Mouse (Mus musculus): Measurements from ENCODE around the gene Wwox.
A peak's percentile ranks its signal among the peaks of the same experiment; 100 is the strongest.

Gene Wwox

GRCm38 (mm10) chr8:114923629-114924028, 484.2 kb downstream of the Wwox start:
- no peak for DNase-seq

DNA sequence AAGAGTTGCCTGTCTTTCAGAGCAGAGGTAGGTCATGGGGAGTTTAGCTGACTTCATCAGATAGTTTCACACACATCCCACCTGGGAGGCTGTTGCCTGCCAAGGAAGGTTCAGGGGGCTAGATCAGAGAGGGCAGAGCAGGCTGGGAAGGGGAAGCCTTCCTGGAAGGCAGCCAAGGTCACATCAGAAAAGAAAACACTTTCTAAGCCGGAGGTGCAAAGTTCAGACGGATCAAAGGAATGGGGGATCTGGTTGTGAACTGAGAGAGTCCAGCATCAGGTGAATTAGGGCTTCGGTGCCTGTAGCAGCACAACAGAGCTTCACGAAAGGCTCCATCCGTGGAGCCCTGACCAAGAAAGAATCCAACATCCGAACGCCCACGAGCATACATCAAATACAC, 488.0 kb downstream of the Wwox start:
- DNase-seq = peak; percentile 36

DNA sequence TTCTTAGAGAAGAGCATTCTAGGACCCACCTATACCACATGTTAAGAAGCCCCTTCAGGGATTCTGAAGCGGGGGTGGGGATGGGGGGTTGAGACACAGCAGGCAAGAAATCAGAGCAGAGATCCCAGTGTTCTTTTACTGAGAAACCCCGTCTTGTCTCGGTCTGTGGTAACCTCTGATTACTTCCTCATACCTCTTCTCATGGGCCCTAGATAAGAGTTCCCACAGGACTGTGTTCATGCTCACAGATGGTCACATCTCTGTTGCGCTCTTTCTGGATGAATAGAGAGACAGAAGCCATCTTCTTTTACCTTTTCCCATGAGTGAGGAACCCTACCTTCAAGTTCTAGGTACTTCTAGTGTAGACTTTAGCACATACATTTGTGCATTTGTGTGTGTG, 488.5 kb downstream of the Wwox start:
- no peak for DNase-seq

DNA sequence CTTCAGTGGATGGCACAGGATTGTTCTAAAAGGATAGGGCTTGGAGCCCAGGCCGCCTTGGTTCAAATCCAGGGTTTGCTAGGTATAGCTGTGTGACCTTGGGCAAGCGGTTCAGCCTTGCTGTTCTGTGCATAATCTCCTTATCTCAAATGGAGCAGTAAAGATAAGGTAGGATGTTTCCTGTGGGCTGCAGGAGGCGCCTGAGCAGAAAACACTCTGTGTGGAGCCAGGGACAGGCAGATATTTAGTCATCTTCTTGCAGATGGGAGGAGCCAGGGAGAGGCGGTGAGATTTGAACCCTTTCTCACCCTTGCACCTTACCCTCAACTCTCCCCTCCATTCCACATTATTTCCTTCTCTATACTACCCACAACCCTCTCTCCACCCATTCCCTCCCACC, 490.1 kb downstream of the Wwox start:
- no peak for DNase-seq

DNA sequence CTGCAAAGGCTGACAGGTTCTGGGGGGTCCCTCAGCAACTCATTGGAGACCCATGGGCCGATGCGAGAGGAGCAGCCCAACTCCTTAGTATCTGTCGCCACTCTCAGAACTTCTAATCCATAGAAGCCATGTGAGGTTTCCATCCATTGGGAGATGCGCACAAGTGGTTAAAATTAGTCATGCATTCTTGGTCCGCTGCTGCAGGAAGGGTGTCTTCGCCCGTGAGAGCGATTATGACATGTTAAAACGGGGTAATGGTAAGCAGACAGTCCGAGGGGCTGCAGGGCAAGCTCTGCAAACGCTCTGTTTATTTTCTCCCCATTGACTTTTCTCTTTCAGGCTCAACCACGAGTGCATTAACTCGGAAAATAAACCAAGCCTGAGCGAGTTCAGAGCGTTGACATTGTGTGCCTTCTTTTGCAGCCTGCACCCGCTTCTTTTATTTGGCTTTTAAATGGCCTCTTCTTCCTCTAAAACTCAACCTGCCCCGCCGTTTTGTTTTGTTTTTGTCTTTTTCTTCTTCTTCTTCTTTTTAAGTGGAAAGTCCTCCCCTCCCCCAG, 492.7 kb downstream of the Wwox start:
- DNase-seq = no peak

DNA sequence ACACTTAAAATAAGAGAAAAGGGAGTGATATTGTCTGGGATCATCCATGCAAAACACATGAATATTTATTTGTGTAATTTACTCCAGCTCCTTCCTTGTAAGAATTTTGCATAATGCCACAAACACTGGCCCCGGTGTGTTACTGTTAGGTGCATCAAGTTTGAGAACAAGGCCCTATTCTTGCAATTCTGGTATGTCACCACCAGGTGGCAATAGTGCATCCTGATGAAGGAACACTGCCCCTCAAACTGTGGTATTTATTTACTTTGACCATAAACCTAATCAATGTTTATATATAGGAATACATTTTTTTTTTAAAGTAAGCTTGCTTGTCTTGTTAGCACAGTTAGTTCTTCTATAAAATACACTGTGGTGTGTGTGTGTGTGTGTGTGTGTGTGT, 493.8 kb downstream of the Wwox start:
- DNase-seq = no peak

DNA sequence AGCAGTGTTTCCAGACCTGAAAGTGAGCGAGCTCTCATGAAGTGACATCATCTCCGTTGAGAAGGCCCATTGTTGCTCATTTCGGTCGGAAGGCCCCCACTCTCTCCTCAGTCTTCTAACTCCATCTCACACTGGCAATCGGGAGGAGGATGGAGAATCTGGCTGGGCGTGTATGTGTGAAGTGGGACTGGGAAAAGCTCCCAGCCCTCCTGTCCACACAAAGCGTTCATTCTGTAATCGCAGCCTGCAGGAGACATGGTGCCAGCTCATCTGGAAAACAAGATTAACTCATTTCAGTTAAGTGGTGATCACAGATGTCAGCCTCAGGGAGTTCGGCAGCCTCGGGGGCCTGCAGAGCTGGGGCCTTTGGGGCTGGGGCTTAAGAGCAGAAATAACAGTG, 497.4 kb downstream of the Wwox start:
- no peak for DNase-seq

DNA sequence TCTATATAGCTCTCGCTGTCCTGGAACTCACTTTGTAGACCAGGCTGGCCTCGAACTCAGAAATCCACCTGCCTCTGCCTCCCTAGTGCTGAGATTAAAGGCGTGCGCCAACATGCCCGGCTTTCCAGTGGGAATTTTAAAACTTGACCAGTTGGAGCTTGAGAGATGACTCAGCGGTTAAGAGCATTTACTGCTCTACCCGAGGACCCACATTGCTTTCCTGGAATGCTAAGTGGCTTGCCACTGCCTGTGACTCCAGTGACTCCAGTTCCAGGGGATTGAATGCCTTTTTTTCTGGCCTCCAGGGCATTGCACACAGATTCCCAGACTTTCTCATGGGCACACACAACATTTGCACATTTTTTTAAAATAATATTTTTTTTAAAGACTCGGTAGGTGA, 499.9 kb downstream of the Wwox start:
- no peak for DNase-seq

- no peak for DNase-seq
These were observed 501.6 kb downstream of the Wwox start for GRCm38 (mm10) chr8:114941096-114941495.

- no peak for DNase-seq
These were observed 502.2 kb downstream of the Wwox start for GRCm38 (mm10) chr8:114941644-114942043.

DNA sequence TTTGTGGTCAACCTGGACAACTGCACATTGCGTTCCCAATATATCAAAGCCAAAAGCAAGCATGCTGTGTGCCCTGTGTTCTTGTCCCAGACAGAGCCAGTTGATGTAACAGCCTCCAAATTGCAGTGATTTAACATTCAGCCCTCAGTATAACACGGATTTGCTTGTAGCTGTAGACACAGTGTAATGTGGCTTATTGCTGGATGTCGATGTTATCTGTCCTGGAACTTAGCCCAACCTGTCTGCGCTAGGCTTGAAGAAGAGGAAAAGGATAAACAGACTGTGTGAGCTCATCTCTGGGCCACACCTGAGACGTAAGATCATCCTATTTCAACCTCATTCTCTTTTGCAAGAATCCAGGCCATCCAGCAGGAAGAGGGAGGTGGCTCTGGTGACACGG, 508.5 kb downstream of the Wwox start:
- no peak for DNase-seq

- no peak for DNase-seq
These were observed 517.1 kb downstream of the Wwox start for GRCm38 (mm10) chr8:114956377-114957168.

DNA sequence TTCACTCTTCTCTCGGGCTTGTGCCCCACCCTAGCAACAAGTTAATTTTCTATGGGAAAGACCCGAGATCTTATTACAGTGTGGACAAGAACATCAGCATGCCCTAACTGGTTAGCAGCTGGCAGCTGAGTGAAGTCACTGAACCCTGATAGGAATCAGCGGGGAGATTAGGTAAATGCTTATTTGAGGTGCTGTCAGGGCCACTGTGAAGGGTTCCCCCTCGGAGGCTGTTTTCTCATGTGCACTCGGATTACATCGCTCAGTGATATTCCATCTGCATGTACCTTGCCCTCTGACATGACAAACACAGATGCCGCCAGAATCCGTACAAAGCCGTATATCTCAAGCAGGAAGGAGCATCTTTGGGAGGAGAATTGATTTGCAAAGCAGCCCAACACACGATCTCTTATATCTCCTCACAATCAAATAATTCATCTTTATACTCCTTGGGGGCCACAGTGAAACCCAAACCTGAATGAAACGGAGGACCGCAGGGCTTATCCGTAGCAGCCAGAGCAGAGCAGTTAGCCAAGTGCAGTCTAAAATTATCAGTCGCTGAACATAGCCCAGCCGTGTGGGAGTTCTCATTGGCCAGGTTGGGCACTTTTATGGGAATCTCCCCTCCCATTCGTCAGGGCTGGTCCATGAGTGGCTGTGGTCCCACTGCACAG, 519.1 kb downstream of the Wwox start:
- no peak for DNase-seq

DNA sequence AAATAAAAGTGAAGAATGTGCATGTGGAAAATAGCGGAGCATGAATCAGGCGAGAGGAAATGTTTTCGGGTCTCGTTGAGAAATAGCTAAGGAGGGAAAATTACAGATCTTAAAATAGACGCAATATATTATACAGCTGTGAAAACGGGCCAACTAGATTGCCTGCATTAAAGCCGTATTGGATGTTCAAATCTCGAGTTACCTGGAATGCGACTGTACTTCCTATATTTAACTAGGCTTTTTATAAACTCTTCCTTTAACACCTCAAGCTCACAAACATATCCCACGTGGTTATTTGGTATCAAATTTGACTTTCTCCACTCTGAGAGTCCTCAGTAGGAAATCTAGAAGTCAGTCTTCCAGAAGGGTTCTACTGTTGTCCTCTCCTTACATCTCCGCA, 520.0 kb downstream of the Wwox start:
- DNase-seq = no peak

- no peak for DNase-seq
These were observed 523.0 kb downstream of the Wwox start for GRCm38 (mm10) chr8:114962494-114962893.

GRCm38 (mm10) chr8:114963282-114963681, 523.8 kb downstream of the Wwox start:
- DNase-seq = no peak

- DNase-seq = no peak
These were observed 524.8 kb downstream of the Wwox start for GRCm38 (mm10) chr8:114964206-114964605.

DNA sequence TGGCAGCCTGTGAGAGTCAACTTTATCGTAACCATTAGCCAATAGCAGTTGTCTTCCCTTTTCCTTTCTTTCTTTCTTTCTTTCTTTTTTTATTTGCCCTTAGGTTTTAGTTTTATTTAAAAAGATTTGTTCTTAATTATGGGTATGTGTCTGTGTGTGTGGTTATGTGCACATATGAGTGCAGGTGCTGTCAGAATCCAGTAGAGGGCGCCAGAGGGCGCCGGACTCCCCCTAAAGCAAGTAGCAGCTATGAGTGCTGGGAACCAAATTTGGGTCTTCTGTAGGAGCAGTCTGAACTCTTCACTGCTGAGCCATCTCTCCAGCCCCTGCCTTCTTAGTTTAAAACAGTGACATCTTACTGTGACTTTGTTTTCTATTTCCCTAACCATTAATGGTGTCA, 529.4 kb downstream of the Wwox start:
- DNase-seq = no peak

DNA sequence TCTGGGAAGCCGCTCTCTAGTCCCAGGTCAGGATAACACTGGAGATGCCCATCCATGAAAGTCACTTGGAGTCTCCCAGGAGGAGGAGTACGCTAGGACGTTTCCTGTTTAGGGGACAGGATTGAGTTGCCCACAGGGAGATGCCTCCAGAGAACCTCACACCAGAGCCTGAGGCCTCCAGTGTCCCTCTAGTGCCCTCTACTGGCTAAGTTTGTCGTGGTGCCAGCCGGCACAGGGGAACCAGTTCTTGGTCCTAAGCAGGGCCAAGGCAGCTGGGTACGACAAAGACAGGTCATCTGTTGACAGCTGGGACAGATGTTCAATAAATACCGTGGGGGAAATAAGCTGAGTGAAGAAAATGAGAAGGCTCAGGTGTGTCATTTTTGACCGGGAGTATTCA, 531.9 kb downstream of the Wwox start:
- DNase-seq = peak; percentile 77

DNA sequence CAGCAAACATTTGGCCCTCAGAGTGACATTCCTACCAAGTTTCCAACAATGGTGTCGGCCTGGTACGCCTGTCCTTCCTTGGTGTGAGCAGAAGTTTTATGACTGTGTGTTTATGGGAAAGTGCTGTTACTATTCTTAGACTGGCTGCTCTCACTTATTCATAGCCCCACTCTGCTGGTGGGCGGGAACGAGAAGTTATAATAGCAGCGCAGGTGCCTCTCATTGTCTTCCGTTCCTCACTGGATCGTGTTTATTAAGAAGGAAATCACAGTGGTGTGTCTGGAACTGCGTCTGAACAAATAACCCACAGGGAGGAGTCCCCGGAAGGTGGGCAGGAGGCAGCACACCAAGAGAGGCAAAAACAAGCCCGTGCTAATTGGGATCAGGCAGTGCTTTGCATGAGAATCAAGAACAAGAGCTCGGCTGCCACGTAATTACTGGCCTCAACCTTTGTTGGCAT, 533.6 kb downstream of the Wwox start:
- no peak for DNase-seq

DNA sequence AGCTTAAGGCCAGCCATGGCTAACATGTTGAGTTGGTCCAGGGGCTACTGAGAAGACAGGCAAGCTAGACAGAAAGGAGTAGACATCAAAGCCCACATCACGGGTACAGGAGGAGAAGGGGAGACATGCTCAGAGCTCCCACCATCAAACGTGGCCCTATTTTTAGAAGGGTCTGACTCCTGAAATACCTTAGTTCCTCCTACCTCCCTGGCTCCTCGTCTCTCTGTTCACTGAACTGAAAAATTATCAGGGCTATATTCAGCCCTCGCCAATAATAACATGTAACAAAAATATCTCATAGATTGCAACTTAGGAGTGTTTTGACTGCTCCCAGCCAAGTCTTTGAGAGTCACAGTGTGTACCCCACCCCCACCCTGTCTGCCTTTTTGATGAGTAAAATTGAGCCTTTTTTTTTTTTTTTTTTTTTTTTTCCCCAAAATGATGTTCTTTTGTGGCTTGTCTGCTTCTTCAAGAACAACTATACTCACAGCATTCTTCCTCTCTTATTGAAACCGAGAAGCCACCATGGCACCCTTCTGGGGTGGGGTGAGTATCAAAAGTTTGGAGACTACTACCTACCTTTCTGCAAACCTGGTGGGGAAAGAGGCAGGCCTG, 535.0 kb downstream of the Wwox start:
- DNase-seq = no peak

DNA sequence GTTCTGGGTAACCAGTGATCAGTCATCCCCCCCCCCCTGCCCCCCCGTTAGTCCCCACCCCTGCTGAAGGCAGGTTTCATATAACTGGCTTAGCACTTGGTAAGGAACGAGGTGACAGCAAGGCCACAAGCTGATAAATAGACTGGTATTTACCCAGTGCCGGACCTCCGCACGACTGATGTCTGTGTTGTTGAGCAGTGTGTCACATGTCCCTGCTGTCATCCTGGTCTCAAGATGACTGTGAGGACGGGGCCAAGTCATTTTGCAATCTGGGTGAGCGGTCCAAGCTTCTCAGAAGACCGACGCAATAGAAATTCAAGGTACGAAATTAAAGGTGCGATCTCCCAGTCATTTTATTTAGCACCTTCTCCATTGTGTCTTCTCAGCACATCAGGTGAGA, 538.3 kb downstream of the Wwox start:
- DNase-seq = no peak

- DNase-seq = no peak
These were observed 538.9 kb downstream of the Wwox start for GRCm38 (mm10) chr8:114978206-114978960.
